Mouse (Mus musculus): ENCODE measurements around the gene Klk15.

The Klk15 gene

GRCm38 (mm10) chr7:43985657-43986056, 52.1 kb downstream of the Klk15 start:
- no peak for DNase-seq (ENCODE audit: low spot score)
